Mouse (Mus musculus): ENCODE results near the gene Utrn.

Utrn gene

DNA sequence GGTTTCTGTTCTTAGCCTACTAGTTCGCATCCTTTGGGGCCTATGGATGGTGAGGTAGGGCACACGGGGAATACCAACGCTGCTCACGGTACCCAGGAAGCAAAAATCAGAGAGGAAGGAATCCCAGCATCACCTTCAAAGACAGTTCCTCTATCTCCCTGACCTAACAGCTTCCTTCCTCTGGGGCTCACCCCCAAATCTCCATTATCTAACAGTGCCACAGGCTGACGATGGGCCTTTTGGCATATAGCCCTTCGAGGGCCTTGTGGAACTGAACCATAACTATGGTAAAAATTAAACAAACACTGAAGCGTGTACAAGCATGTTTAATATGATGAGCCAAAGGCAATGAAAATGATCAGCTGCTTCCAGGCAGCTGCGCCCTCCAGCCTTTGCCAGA is 37.0 kb downstream of the Utrn start:
- peak; percentile 44 to 57 for DNase-seq

GRCm38 (mm10) chr10:12827778-12828177 is 41.4 kb downstream of the Utrn start:
- peak; percentile 52 to 57 for DNase-seq

- DNase-seq, result peak; percentile 36 to 48
Observed at GRCm38 (mm10) chr10:12827306-12827705, 41.9 kb downstream of the Utrn start.

DNA sequence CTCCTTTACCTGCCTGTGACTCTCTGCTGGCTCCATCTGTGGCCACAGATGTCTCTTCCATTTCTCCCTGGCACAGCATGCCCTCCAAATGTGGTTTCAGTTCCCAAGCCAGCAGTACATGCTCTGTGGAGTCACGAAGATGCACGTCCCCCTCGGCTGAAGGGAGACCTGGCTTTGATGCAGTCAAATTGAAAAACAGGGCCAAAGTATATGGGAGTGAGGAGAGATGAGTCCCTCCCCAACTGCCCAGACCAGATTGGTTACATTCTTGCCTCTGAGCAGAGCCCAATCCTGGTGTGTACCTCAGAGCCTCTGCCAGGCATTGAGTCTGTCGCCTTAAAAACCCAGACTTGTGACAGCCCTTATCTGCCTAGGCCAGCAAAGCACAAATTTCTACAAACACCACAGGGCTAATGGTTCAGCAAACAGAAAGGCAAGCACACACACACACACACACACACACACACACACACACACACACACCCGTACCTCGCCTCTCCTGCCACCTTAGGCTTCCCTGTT is 42.3 kb downstream of the Utrn start:
- DNase-seq, result peak; percentile 85 to 90

DNA sequence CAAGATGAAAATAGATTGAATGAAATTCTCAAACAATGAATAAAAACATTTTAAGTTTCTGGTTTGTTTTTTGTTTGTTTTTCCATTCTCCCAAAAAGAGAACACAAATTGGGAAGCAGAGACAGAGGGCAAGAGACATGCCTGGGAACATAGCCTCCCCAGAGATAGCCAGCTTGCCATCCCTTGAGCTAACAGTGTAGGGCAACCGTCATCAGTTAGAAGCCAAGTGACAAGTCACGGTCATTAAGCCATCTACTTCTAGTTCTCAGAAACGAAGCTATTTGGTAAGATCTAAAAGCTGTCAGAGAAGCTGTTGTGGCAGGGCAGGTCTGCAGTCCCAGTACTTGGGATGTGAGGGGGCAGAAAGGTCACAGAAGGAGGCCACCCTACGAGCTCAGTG is 44.8 kb downstream of the Utrn start:
- no peak for DNase-seq

DNA sequence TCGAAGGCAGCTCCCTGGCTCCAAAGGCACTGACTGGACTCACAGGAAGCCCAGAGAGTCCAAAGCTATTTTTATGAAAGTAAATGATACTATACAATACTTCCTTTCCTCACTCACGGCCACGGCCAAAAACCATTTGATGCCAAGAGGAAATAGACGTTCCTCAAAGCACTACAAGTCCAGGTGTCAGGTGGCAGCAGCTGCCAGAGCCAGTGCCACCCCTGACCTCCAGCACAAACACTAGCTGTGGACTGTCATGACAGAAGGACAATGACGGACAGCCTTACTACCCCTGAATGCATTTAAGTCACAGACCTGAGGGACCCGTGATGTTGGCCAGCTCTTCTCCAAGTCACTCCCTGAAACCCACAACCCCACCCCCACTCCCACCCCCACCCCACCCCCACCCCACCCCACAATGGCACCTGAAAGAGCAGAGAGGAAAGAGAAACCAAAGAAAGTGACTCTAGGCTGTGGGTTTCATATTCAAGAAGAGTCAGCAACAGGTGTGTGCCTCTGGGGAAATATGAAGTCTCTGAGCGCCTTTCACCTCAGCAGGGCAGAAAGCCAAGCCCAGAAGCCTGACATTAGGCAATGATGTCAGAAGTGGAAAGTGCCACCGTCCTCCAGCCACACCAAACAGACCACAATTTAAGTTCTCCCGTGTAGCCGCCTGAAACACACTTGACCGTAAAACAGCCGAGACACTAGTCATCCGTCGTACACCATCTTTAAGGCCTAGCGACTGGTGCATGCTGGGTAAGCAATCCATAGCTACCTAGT is 45.5 kb downstream of the Utrn start:
- no peak for DNase-seq

GRCm38 (mm10) chr10:12820978-12821735 is 48.0 kb downstream of the Utrn start:
- no peak for DNase-seq

- DNase-seq, result peak; percentile 89 to 93
Observed at GRCm38 (mm10) chr10:12817409-12817808, 51.8 kb downstream of the Utrn start.

DNA sequence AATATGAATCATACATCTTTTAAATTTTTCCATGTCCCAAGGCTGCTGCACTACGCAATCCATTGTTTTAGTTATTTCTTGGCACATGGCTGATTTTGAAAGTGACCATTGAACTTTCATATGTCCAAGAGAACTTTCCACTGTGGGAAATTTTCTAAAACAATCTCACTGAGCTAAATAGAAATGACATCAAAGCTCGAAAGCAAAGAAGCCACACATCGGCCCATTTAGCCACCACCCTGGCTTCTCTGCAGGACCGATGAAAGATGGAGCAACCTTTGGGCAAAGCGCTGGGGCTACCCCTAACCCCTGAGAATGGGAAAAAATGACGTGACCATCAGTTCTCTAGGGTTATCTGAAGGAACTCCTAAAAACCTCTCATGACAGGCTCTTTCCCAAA is 52.6 kb downstream of the Utrn start:
- DNase-seq, result no peak

DNA sequence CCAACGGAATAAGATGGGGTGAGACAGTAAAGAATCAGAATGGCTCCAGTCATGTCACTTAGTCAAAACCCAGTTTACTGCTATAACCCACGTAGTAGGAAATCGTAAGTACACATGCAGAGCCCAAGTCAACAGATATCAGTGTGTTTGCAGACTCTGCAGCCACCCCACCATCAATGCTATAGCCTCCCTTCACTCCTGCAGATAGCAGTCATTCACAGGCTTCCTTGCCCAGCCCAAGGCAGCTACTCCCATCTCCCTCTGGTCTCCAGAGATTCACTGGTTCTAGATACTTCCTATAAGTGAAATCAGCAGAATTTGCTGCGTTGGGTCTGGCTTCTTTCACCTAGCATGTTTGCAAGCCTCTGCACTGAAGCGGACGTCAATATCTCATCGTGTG is 54.8 kb downstream of the Utrn start:
- no peak for DNase-seq

DNA sequence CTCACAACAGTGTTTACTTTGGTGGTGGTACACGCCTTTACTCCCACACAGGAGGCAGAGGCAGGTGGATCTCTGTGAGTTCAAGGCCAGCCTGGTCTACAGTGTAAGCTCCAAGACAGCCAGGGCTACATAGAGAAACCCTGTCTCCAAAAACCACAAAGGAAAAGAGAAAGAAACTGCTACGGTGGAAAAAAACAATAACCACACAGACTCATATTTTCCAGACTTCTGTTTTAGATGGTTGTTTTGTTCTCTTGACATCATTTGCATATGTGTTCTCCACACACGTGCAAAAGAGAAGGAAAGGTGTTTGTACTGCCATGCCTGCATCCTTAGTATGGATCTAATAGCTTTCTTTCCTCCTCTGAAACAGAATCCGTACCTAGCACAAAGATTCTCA is 55.3 kb downstream of the Utrn start:
- no peak for DNase-seq

GRCm38 (mm10) chr10:12813211-12813811 is 55.9 kb downstream of the Utrn start:
- no peak for DNase-seq

GRCm38 (mm10) chr10:12812680-12813079 is 56.5 kb downstream of the Utrn start:
- no peak for DNase-seq

DNA sequence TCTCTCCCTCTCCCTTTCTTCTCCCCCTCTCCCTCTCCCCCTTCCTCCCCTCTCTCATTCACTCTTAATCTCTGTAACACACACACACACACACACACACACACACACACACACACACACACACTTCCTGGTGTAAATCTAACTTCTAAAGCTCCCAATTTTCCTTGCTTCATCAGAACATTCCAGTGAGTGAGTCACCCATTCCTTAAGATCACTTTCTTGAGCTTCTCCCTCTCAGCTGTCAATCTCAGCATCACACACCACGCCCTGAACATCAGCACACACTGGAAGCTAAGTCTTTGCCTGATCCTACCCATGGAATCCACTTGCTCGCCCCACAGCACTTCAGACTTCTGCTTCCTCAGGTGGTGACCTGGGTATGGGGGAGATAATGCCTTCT is 58.3 kb downstream of the Utrn start:
- DNase-seq, result no peak

DNA sequence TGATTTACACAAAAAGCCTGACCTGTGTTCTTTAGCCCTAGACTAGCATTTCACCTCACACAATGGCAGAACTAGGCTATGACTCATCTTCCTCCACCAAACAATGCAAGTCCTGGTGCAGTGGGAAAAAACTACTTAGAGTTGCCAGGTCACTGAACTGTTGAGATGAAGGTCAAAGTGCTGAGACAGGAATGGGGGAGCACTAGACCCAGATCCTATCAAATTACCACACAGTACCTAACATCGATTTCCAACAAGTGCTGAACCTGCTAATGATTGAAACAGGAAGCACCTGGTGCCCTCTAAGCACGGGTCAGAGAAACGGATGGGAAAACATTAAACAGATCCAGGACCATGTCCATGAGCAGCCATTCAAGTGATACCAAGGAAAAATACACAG is 59.5 kb downstream of the Utrn start:
- no peak for DNase-seq

GRCm38 (mm10) chr10:12808467-12808866 is 60.7 kb downstream of the Utrn start:
- DNase-seq, result no peak

DNA sequence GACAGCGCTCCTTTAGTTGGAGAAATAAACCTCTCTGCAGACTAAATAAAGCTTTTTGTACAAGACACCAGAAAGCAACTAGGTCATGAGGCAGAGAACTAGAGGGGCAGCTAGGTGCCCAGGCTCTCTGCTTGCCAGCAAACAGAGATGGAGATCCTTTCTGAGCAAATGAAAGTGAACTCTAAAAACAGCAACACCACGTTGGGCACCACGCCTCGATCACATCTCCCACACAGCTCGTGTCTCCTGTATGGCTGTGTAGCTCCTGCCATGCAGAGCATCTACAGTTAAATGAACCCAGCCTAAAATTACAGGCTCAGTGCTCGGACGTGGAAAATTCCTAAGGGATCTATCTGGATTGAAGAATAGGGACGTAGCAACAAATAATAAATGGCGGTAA is 61.5 kb downstream of the Utrn start:
- DNase-seq, result no peak

GRCm38 (mm10) chr10:12805826-12806225 is 63.3 kb downstream of the Utrn start:
- DNase-seq, result no peak

- DNase-seq, result no peak
Observed at GRCm38 (mm10) chr10:12803939-12804338, 65.2 kb downstream of the Utrn start.

DNA sequence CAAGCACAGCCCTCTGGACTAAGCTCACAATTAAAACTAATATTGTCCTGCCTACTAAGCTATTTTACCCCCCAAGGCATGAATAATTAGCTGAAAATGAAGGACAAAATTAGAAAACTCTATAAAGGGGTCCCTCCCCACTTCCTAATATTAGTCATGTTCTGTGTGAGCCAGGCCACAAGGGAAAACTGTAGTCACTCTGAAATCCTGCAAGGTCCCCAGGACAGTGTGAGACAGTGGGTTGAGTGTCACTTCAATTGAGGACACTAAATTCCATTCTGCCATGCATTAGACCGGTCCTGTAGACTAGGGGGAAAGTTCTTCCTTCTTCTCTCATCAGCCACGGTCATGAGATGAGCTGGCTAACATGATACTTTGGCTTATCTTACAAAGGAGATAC is 69.7 kb downstream of the Utrn start:
- DNase-seq, result no peak

DNA sequence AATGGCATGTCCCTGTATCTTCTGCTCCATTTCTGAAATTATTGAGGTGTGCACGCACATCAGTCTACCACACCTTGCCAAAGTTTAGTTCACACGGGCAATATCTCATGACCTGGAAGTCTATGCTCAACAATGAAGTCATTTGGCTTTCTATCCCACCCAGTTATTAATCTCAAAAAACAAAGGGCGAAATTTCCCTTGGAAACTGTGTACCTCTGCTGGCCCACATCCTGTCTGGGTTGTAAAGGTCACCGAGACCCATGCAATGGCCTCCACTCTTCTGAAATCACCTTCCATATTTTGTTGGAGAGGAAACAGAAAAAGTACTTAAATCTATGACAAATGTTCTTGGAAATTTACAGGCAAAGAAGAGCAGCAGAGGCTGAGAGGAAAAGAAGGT is 70.9 kb downstream of the Utrn start:
- DNase-seq, result no peak

DNA sequence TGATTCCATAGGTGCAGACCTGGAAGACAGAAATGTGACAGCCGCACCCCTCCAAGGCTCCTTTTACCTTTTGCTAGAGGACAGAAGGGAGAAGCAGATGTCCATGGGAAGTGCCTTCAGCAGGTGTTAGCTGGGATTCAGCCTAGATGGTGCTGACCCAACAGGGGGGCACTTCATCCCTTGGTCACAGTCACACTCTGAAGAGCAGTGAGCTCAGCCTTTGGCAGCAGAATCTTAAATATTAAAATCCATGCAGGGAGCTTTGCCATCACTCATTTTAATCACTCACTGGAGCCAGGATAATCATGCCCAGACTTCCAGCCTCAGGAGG is 72.7 kb downstream of the Utrn start:
- peak; percentile 80 to 86 for DNase-seq

DNA sequence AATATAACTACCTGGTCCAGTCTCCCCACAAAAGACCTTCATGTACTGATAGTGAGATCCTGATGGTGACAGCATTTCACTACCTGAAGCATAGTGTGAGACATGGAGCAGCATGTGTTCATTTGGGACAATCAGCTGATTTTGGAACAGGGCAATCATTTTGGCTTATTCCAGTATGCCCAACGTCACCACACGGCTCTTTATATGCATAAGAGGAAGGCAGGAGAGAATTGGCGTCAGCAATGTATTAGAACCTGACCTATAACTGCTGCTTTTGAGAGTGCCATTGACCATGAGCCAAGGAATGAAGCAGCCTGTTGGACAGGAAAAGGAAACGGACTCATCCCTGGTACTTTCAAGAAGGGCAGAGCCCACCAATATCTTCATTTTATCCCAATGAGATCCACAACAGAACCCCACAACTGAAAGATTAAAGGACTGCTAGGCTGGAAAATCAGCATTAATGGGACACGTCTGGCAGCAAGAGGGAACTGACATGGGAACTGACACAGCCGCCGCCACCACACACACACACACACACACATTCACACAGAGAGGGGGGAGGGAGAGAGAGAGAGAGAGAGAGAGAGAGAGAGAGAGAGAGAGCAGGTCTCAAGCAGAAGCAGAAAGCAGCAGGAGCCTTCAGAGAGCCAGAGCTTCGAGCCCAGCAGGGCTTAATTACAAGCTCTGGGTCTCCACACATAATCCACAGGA is 73.2 kb downstream of the Utrn start:
- DNase-seq, result no peak
